Mouse (Mus musculus) kidney, adult 2 months (tissue): ENCODE measurements around the gene Tanc2. TPM values are rescaled to one million over a fixed set of nuclear protein-coding genes. Genes with fewer than 3 reads are reported as not detected.

Experiments used
- DNase-seq: peaks from one replicate; pipeline ENCODE4 v3.0.0; 2021
- H3K27ac ChIP-seq: fragments of 200-500 bp; 2 replicates; pipeline ENCODE4 v1.5.1; 2012; ENCODE audit warnings: low read depth, low read length, control low read depth, inconsistent platforms; ENCODE audit not compliant: insufficient read depth
- H3K27me3 ChIP-seq: fragments of 200-500 bp; replicated peaks from 2 replicates; pipeline ENCODE4 v1.6.1; 2012; ENCODE audit warnings: mild to moderate bottlenecking, moderate library complexity, low read length, inconsistent platforms; ENCODE audit not compliant: control insufficient read depth, insufficient read depth
- H3K36me3 ChIP-seq: fragments of 200-500 bp; 2 replicates; pipeline ENCODE4 v1.6.1; 2012; ENCODE audit warnings: mild to moderate bottlenecking, moderate library complexity, low read length, inconsistent platforms; ENCODE audit not compliant: control insufficient read depth, insufficient read depth
- H3K4me1 ChIP-seq: fragments of 200-500 bp; 2 replicates; pipeline ENCODE4 v1.6.1; 2011; ENCODE audit warnings: low read length; ENCODE audit not compliant: control insufficient read depth, insufficient read depth
- H3K4me3 ChIP-seq: fragments of 200-500 bp; 2 replicates; pipeline ENCODE4 v1.5.1; 2011; ENCODE audit warnings: mild to moderate bottlenecking, low read depth, low read length, control low read depth; ENCODE audit not compliant: insufficient read depth
- CTCF ChIP-seq: fragments of 200-500 bp; conservative IDR thresholded peaks from 2 replicates; pipeline ENCODE4 v1.5.1; 2011; ENCODE audit warnings: low read depth, mild to moderate bottlenecking, control low read depth, low read length, moderate library complexity, mixed read lengths; ENCODE audit not compliant: insufficient read depth, insufficient read length
- POLR2A ChIP-seq: fragments of 200-500 bp; IDR thresholded peaks from one replicate; pipeline ENCODE4 v1.6.1; 2011; ENCODE audit warnings: low read depth, low read length, control low read depth
- WGBS: fragments of 180-500 bp; shearing (Covaris S2); methylation state at CpG from one replicate; pipeline ENCODE4 v1.1.7; 2018; 5-methylcytosine and 5-hydroxymethylcytosine counted together
- polyA plus RNA-seq: library from polyadenylated mRNA; depleted of rRNA; stranded (reverse); fragments of >200 nt; gene quantifications from 2 replicates; pipeline ENCODE4 v1.2.3, GENCODE M21; 2012

Tanc2 gene
- polyA plus RNA-seq, 1 experiment, result 19.0 TPM

DNA sequence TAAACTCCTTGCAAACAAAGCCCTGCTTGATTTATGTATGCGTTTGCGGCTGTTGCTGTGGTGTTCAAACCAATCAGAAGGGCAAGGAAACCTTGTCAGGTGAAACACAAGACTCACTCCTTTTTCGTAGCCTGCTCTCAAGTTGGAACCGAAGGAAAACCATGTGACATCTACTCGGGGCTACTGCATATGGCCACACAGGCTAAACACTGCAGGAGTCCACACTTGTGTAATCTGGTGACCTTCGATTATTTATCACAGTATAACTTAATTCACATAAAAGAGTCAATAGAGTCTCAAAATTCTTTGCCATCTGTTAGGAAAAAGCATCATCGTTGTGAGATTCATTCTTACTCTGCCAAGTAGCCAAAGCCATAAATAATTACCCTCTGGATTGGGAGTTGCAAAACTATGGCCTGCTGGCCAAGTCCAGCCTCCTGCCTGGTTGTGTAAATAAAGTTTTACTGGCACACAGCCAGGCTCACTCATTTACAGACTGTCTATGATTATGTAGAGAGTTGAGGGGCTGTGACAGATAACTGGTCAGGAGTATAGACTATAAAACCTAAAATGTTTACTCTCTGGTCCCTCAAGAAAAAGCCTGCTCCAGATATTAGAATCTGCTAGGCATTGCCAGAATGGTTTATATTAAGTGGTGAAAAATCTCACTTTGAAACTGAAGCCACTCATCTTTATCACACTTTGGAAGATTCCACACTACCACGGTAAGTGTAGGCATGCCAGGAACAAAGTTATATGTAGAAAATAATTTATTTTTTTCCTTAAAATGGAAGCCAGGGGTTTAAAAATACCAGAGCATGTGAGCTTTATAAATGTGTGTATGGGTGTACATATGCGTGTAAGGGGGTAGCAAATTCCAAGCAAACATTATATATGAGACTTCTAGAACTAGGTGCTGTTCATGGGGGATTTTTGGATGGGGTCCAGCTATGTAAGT, 40.3 kb upstream of the Tanc2 start:
- 0 out of 2 replicates have a peak overlapping the region, but pooled peaks have one; percentile 35 for H3K27ac ChIP-seq
- no peaks in the 10 kb centered on the region for H3K27me3 ChIP-seq
- peaks cover 5% of the 10 kb centered on the region; the same call in 1 of the 2 replicates for H3K4me1 ChIP-seq
- H3K36me3 ChIP-seq, result no peaks in the 10 kb centered on the region
- 44% methylated on average over 9 of the region's 9 CpGs for WGBS
- DNase-seq, result peak; percentile 91
- TF ChIP-seq POLR2A (no peak), CTCF (no peak)
- H3K4me3 ChIP-seq, result no peak overlapping the region

DNA sequence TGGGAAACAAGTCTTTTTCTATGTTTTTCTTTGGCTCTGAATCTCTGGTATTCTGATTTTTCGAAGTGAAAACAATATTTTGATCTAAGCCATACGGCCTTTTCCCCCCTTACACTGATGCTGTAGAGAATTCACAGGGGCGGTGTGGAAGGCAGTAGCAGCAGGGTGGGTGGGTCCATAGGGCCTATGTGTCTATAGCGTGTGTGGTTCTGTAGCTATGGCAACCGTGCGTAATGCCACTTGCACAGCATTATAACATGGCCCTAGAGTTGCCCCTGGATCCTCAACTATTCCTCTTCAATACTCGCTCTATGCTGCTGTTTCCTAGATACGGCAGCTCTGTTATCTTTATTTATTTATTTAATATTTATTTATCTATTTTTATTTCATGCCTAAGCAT, 32.5 kb upstream of the Tanc2 start:
- Histone ChIP-seq H3K36me3 (no peaks in the 10 kb centered on the region), H3K27me3 (no peaks in the 10 kb centered on the region), H3K4me3 (no peak overlapping the region), H3K4me1 (no peaks in the 10 kb centered on the region), H3K27ac (no peak overlapping the region)
- TF ChIP-seq POLR2A (no peak), CTCF (no peak)
- DNase-seq, result no peak
- WGBS, result 91% methylated on average over 8 of the region's 8 CpGs

DNA sequence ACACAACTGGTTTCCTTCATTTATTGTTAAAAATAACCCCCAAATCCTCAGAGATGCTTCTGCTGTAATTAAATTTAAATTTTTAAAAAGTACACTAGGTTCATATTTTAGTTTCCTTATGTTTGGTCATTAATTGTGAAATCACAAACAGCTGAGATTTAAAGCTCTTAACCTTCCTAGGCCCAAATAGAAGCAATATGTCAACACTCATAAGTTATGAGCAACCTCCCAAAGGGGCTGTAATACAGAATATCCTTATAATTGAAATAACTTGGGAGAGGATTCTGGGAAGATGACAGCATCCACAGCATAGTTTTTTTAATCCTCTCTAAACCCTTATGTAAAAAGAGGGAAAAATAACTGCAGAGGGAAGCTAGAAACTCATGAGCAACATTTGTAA, 31.7 kb upstream of the Tanc2 start:
- Histone ChIP-seq H3K27ac (no peak overlapping the region), H3K4me1 (peaks cover 1% of the 10 kb centered on the region; the same call in 1 of the 2 replicates), H3K36me3 (no peaks in the 10 kb centered on the region), H3K4me3 (no peak overlapping the region), H3K27me3 (no peaks in the 10 kb centered on the region)
- DNase-seq, result no peak
- TF ChIP-seq POLR2A (no peak), CTCF (no peak)

- WGBS, result 92% methylated on average over 6 of the region's 6 CpGs
- H3K36me3 ChIP-seq, result no peaks in the 10 kb centered on the region
- H3K4me3 ChIP-seq, result no peak overlapping the region
- no peaks in the 10 kb centered on the region for H3K27me3 ChIP-seq
- TF ChIP-seq CTCF (no peak), POLR2A (no peak)
- DNase-seq, result no peak
- no peak overlapping the region for H3K27ac ChIP-seq
- H3K4me1 ChIP-seq, result peaks cover 6% of the 10 kb centered on the region; the same call in 1 of the 2 replicates
Observed at GRCm38 (mm10) chr11:105558803-105559505, 30.8 kb upstream of the Tanc2 start.

DNA sequence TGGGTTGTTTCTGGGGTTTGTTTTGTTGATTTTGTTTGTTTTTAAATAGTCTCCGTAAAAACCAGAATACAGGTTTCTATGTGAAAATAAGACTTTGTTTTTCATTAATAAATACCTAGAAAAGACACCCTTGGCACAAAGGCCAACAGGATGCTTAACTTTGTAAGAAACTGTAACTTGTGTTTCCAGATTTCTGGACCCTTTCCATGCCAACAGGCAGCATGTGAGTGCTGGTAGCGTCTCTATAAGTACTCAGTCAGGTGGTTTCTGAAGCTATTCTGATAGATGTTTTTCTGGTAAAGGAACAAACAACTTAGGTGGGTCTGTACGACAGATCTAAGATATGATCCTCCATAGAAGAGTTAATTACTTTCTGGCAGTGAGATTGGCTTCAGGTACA, 26.2 kb upstream of the Tanc2 start:
- no peak overlapping the region for H3K4me3 ChIP-seq
- no peak for TF ChIP-seq CTCF
- WGBS, result 60% methylated on average over 3 of the region's 3 CpGs
- H3K4me1 ChIP-seq, result peaks cover 15% of the 10 kb centered on the region; the same call in 1 of the 2 replicates
- H3K27me3 ChIP-seq, result no peaks in the 10 kb centered on the region
- peak overlapping the region; percentile 99 for H3K27ac ChIP-seq
- H3K36me3 ChIP-seq, result no peaks in the 10 kb centered on the region
- DNase-seq, result peak; percentile 86

GRCm38 (mm10) chr11:105567221-105567641, 22.6 kb upstream of the Tanc2 start:
- TF ChIP-seq CTCF, result no peak
- no peak for TF ChIP-seq POLR2A
- H3K4me3 ChIP-seq, result no peak overlapping the region
- peak; percentile 86 for DNase-seq
- 29% methylated on average over 1 of the region's 1 CpGs for WGBS
- no peaks in the 10 kb centered on the region for H3K36me3 ChIP-seq
- peak overlapping the region; percentile 74 for H3K27ac ChIP-seq
- peaks cover 18% of the 10 kb centered on the region; the same call in 1 of the 2 replicates for H3K4me1 ChIP-seq
- no peaks in the 10 kb centered on the region for H3K27me3 ChIP-seq

DNA sequence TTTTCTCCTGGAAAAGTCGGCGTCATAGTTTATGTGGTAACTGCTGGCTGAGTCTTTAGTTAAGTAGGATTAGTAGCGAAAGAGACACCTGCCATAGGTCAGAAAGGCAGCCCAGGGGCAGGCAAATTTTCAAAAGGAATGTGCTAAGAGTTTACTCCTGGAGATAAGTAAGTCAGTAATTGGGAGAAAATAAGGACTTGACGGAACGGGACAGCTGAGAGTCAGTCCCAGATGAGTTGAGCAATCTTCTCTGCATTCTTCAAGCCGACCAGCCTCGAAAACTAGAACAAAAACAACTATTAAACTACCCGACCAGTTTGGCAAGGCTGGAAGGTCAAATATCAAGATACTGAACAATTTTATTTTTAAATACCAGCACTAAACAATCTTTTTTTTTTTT, 17.8 kb upstream of the Tanc2 start:
- WGBS, result 50% methylated on average over 8 of the region's 8 CpGs
- no peak for DNase-seq
- TF ChIP-seq POLR2A (no peak), CTCF (no peak)

More for the DNA sequence above, 17.8 kb upstream of the Tanc2 start:
- H3K27me3 ChIP-seq, result no peaks in the 10 kb centered on the region
- H3K36me3 ChIP-seq, result no peaks in the 10 kb centered on the region
- H3K27ac ChIP-seq, result no peak overlapping the region
- peaks cover 22% of the 10 kb centered on the region for H3K4me1 ChIP-seq
- H3K4me3 ChIP-seq, result no peak overlapping the region
